Mouse (Mus musculus) heart, postnatal 25 days (tissue): ENCODE results near the gene Auts2. TPM values are rescaled to one million over a fixed set of nuclear protein-coding genes. Genes with fewer than 3 reads are reported as not detected.

ENCODE experiments used
- DNase-seq: peaks from one replicate; pipeline ENCODE4 v3.0.0; 2022; ENCODE audit warnings: low spot score
- intact Hi-C: fragments of 180-260 bp; cut with DNase I; formaldehyde crosslinking; loops from one replicate; pipeline ENCODE4 v1.15.1; 2025
- total RNA-seq, 2 experiments: library from RNA; stranded (reverse); gene quantifications; 2 replicates each; pipeline ENCODE4 v1.2.3; 2021

Gene Auts2
- total RNA-seq, 2 experiments from 2014 or later: 33.6 to 43.8 TPM

DNA sequence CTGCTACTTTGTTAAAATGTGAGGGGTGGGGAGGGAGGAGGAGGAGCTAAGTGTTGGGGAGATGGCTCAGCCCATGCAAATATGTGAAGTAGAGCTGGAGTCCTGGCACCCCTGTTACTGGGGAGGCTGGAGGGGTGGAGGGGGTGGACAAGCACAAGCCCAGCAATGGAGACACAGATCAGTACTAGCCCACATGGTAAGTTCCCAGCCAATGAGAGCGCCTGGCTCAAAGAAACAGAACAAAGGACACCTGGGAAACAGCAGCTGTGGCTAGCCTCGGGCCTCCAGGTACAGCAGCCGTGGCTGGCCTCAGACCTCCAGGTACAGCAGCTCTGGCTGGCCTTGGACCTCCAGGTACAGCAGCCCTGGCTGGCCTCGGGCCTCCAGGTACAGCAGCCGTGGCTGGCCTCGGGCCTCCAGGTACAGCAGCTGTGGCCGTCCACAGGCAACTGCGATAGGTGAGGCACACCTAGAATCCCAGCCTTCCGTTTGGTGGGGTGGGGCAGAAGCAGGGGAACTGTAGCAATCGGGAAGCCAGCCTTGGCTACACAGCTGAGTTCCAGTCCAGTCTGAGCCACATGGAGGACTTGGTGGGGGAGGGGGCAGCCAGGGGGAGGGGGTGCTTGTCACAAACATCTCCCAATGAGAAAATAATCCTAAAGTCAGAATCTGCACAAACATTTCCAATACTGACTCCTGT, 1046.5 kb downstream of the Auts2 start:
- intact Hi-C loops: no loop called here
- DNase-seq: no peak

DNA sequence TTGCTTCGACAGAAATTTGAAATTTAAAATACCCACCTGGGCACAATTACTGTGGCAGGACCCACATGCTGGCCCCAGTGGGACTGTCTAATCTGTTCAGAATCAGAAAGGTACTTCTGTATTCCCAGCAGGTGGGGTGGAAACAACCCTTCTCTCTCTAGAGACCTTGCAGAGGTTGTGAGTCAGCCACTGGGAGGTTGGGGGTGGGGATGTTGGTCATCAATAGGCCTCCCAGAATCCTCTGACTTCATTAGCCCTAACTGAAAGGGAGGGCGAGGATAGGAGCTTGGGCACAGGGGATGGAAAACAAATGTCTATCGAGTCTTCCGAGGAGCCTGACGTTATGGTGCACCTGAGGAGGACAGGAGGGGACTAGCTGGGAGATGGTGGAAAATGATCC, 1048.6 kb downstream of the Auts2 start:
- no peak for DNase-seq
- intact Hi-C loops: no loop called here

DNA sequence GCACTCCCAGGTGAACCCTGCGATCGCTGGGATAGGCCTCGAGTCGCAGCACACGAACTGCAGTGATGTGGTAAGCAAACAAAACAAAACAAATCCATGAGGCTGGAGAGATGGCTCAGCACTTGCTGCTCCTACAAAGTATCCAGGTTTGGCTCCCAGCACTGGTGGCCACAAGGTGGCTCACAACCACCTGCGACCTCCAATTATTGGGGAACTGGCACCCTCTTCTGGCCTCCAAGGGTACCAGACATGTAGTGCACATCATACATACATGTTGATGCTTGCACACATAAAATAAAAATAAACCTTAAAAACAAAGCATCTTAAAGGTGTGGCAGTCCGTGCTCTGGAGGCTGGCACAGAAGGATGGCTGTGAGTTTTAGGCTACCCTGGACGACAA, 1050.6 kb downstream of the Auts2 start:
- DNase-seq: no peak
- intact Hi-C loops: no loop called here

DNA sequence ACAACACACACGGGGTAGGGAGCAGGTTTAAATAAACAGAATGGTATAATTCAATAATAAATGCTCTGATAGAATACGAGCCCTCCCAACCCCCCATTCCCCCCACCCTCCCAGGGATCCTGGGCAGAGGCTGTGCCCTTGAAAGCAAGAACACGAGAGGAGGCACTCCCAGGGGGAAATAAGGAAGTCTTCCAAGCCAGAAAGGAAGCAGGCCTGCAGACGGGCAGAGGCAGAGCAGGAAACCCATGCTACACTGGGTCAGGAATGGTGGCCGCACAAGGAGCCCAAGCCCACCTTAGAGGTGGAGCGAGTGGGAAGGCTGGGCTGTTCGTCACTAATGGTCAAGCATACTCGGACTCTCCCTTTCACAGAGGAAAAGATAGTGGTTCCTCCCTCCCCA, 1051.3 kb downstream of the Auts2 start:
- intact Hi-C loops: no loop called here
- DNase-seq: no peak

- intact Hi-C loops: no loop called here
- no peak for DNase-seq
Observed at GRCm38 (mm10) chr5:131490811-131491210, 1052.3 kb downstream of the Auts2 start.

DNA sequence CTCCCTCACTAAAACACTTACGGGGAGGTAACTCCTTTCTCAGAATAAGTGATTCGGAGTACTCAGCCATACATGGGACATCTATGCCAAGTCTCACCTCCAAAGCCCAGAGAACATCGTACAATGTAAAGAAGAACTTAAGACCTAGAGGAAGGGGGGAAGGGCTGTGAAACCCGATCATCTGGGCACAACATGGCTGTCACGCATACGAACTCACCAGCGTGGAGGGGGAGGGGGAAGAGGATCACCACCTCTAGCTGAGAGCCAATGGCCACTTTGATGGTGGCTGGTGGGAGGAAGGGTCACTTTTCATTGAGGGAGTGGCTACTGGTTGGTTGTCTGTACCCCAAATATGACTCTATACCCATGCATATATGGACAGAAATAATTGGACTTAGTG, 1053.3 kb downstream of the Auts2 start:
- no peak for DNase-seq
- intact Hi-C loops: no loop called here

- intact Hi-C loops: no loop called here
- DNase-seq: no peak
Observed at GRCm38 (mm10) chr5:131486527-131486926, 1056.6 kb downstream of the Auts2 start.

GRCm38 (mm10) chr5:131475278-131475677, 1067.9 kb downstream of the Auts2 start:
- DNase-seq: no peak
- intact Hi-C loops: no loop called here

GRCm38 (mm10) chr5:131468609-131469008, 1074.5 kb downstream of the Auts2 start:
- no peak for DNase-seq
- intact Hi-C loops: no loop called here

DNA sequence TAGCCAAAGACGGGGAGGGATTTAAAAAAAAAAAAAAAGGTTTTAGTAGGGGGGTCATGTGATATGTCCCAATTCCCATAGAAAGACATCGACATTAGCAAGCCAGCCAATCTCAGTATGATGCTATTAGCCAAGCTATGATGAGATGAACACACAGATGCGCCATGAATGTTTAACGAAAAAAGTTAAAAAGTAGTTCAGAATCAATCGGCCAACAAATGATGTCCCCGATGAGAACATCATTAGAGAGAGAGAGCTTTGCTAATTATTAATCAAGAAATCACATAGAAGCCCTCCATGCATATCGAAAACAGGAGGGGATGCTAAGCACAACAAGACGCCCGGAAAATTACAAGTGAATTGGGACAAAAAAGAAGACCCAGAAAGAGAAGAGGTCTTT, 1077.0 kb downstream of the Auts2 start:
- intact Hi-C loops: no loop called here
- no peak for DNase-seq

- intact Hi-C loops: no loop called here
- DNase-seq: no peak
Observed at GRCm38 (mm10) chr5:131463402-131463801, 1079.7 kb downstream of the Auts2 start.

DNA sequence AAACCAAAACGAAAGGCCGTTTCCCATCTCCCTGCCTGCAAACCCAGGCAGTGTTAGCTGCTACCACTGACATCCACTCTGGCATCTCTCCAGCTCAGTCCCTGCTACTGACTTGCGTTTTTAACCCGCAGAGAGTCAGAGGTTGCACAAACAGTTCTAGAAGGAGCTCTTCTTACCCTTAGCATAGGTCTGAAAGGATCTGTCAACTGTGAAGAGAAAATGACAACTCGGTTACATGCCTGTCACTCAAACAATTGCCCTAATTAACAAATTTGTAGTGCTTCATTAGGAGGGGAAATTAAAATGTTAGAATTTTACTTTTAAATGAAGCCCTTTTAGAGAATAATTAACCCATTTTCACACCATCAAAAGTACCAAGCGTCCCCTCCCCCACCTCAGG, 1083.2 kb downstream of the Auts2 start:
- intact Hi-C loops: no loop called here
- DNase-seq: no peak

DNA sequence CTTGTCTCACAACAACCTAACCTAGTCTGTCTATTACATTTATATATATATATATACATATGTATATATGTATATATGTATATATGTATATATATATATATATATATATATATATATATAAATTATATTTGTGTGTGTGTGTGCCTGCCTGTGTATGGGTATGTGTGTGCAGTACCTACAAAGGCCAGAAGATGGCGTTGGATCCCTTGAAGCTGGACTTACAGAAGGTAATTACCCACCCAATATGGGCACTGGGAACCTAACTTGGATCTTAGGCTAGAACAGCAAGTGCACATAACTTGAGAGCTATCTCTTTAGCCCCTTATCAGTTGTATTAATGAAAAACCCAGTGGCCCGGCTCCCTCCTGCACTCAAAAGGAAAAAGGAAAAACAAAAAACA, 1083.6 kb downstream of the Auts2 start:
- DNase-seq: no peak
- intact Hi-C loops: no loop called here

- intact Hi-C loops: no loop called here
- no peak for DNase-seq
Observed at GRCm38 (mm10) chr5:131458700-131459099, 1084.4 kb downstream of the Auts2 start.

DNA sequence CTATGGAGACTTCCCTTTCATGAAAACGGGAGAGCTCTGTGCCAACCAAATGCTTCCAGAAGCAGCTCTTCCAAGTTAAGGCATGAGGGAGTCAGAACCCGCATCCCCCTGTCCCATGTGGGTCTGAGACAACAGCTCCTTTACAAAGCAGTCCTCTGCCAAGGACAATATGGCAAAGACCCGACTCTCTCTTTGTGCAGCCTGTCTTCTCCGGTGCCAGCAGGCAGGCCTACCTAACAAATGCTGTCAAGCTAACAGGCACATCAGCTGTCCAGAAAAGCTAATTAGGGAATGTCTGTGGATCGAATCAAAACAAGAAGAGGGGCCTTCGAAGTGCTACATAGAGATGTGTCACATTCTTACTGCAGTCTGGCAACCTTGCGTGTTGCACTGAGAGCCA, 1085.1 kb downstream of the Auts2 start:
- intact Hi-C loops: no loop called here
- DNase-seq: no peak

DNA sequence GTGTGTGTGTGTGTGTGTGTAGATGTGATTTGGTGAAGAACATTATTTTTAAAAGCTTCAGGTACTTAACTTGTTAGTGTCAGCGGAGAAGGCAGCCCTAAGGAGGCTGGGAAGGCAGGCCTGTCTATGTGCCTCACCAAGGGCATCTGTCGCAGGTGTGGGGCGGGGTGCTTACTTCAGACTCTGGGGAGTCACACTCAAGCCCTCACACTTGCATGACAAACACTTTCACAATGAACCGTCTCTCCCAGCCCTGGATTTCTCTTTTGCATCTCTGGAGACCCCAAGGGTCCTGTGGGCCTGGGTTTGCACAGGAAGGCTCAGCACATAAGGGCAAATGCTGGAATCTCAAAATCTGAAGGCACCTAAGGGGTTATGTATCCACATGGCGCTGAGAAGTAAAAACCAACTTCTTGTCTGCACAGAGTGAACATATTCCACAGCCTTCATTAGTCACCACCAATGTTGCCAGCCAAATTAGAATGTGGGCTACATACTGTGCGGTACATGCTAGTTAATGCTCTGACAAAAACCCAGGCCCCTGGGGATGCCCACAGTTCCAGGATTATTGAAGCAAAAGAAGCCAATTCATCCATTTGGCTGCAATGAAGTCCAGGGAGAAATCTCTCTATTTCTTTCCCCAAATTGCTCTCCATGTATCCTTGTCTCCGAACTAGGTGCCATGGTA, 1093.8 kb downstream of the Auts2 start:
- intact Hi-C loops: no loop called here
- DNase-seq: no peak

- intact Hi-C loops: no loop called here
- no peak for DNase-seq
Observed at GRCm38 (mm10) chr5:131435239-131435876, 1107.8 kb downstream of the Auts2 start.

DNA sequence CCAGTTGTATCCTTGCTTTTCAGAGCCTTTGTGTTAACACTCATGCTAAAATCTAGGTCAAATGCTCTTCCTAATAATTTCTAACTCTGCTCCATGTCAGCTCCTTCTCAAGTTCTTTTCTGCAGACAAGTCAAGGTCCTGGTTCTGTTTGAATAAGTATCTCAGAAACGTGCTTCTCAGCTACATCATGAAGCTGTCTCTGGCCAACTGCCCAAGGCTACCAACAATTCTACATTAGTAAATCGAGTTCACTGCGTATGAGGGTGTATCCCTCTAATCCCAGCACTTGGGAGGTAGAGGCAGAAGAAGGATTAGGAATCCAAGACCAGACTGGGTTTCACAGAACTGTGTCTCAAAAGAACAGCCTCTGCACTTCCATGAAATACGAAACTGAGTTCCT, 1109.9 kb downstream of the Auts2 start:
- intact Hi-C loops: no loop called here
- no peak for DNase-seq

DNA sequence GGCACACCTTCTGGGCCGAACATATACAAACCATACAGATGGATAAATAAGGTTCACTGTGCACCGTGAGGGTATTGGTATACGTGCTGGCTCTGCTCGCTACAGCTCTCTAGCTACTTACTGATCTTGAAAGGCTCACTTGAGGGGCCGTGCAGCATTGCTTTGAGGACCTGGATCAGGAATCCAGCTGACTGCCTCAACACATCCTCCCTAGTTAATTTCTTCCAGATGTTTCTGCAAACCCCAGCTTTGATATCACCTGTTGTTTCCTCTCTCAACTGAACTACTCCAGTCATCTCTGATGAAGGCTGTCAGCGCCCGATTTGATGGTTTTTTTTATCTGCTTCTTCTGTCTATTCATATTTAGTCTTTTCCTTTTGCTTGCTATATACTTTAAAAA, 1111.2 kb downstream of the Auts2 start:
- intact Hi-C loops: no loop called here
- DNase-seq: no peak

- intact Hi-C loops: no loop called here
- DNase-seq: no peak
Observed at GRCm38 (mm10) chr5:131430109-131430508, 1113.0 kb downstream of the Auts2 start.

DNA sequence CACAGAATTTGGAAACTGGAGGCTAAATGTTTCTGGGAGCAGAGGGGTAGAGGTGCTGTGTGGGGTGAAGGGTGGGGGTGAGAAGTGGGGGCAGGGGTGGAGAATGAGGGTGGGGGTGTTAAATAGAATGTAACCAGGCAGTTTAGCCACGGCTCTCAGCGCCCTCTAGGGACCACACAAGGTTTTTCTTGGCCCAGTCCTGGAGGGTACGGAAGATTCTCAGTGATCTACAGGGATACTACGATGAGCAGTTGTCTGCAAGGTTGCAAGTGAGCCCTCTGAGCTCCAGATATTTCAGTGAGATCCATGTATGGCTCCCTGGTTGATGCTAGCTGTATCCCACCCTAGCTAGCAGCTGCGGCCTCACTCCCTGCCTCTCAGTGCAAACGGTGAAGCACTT, 1113.6 kb downstream of the Auts2 start:
- no peak for DNase-seq
- intact Hi-C loops: loop anchor here (2.0 to 10.0 kb wide), 6 partner anchors 125 to 1157 kb away; partner anchors contain the start of gene Galnt17
